ENCODE assay signal across 8 mouse cellular contexts in genomic region chr5:110840465-110840864, GRCm38 (mm10). TPM values are rescaled to one million over a fixed set of nuclear protein-coding genes. Genes with fewer than 3 reads are reported as not detected.
DNase-seq lines count a peak whose midpoint lies in the region; ATAC-seq and TF ChIP-seq lines count a peak whose summit lies in the region.

No protein-coding gene starts in this region.

- peaks cover 4 to 28% of the 10 kb centered on the region in 2 experiments for H3K4me1 ChIP-seq in CH12.LX (ENCODE audit: control insufficient read depth in 1 of 2, insufficient read depth in 2 of 2)
- peaks cover 14% of the 10 kb centered on the region for H3K4me1 ChIP-seq in forebrain, embryonic 15.5 days
- peaks cover 5% of the 10 kb centered on the region for H3K4me1 ChIP-seq in intestine, embryonic 16.5 days (ENCODE audit: control insufficient read depth, insufficient read depth, low read length)
- peaks cover 71% of the 10 kb centered on the region for H3K4me1 ChIP-seq in liver, embryonic 12.5 days

- H3K27me3 ChIP-seq in CH12.LX (replicated peaks): no peaks in the 10 kb centered on the region
- no peaks in the 10 kb centered on the region for H3K27me3 ChIP-seq in forebrain, embryonic 15.5 days
- no peaks in the 10 kb centered on the region for H3K27me3 ChIP-seq in intestine, embryonic 16.5 days (replicated peaks; ENCODE audit: control insufficient read depth, insufficient read depth, low read length)
- H3K27me3 ChIP-seq in liver, embryonic 12.5 days (replicated peaks): no peaks in the 10 kb centered on the region

- in situ Hi-C loops in CH12.LX (cut with MboI; ENCODE audit: low pct_ligation_motif_present, low pct_unique_long_range_greater_than_20kb, low sequenced_read_pairs): no loop called here

- H3K4me3 ChIP-seq in CH12.LX (replicated peaks in 1 of 3; ENCODE audit: low read depth in 2 of 3, low read length in 2 of 3, poor library complexity in 1 of 3): peak overlapping the region; percentile 82 to 96 (median 92)
- peak overlapping the region; percentile 87 for H3K4me3 ChIP-seq in forebrain, embryonic 15.5 days
- H3K4me3 ChIP-seq in intestine, embryonic 16.5 days (ENCODE audit: low read length): peak overlapping the region; percentile 78
- peak overlapping the region; percentile 85 for H3K4me3 ChIP-seq in liver, embryonic 12.5 days

- peaks cover 18 to 49% of the 10 kb centered on the region in 2 experiments for H3K36me3 ChIP-seq in CH12.LX (replicated peaks in 1 of 2; ENCODE audit: control insufficient read depth in 1 of 2, insufficient read depth in 1 of 2, low read length in 1 of 2)
- no peaks in the 10 kb centered on the region for H3K36me3 ChIP-seq in forebrain, embryonic 15.5 days
- H3K36me3 ChIP-seq in intestine, embryonic 16.5 days (ENCODE audit: control insufficient read depth, insufficient read depth, low read length): no peaks in the 10 kb centered on the region; the same call in 1 of the 2 replicates
- peaks cover 47% of the 10 kb centered on the region for H3K36me3 ChIP-seq in liver, embryonic 12.5 days

- TF ChIP-seq CTCF in CH12.LX (conservative IDR thresholded peaks at IDR 0.05 in 1 of 2, IDR thresholded peaks at IDR 0.05 in 1 of 2; ENCODE audit: low read depth in 2 of 2, low read length in 2 of 2): peak; percentile 25 to 72; a peak in 3 of 4 replicates

- DNase-seq in A20 (ENCODE audit: low read depth, low spot score) (peak; percentile 82), CH12.LX (ENCODE audit: extremely low read depth) (peak; percentile 73)
- DNase-seq in c-Kit-positive CD71-positive TER-119-positive erythroid progenitor cells, embryonic 14.5 days (ENCODE audit: low spot score): peak; percentile 76
- peak; percentile 55 to 77 for DNase-seq in natural killer cell, adult 2 months (ENCODE audit: low spot score in 2 of 2)
- DNase-seq in thymus, postnatal 4 days: peak; percentile 82

- H3K9ac ChIP-seq in CH12.LX (ENCODE audit: insufficient read depth, low read depth): peak overlapping the region; percentile 96
- peak overlapping the region; percentile 39 for H3K9ac ChIP-seq in forebrain, embryonic 15.5 days (replicated peaks)
- peak overlapping the region; percentile 66 for H3K9ac ChIP-seq in intestine, embryonic 16.5 days (ENCODE audit: low read depth, low read length)
- peak overlapping the region; percentile 84 for H3K9ac ChIP-seq in liver, embryonic 12.5 days

- TF ChIP-seq RAD21 in CH12.LX (IDR thresholded peaks at IDR 0.05; ENCODE audit: low read depth, low read length): peak; percentile 38

- peaks cover 8% of the 10 kb centered on the region for H3K79me2 ChIP-seq in CH12.LX (replicated peaks; ENCODE audit: control insufficient read depth, extremely low read depth, insufficient read depth, poor library complexity, severe bottlenecking)

- ATAC-seq in forebrain, embryonic 15.5 days (replicated peaks): no peak
- no peak for ATAC-seq in intestine, embryonic 16.5 days
- no peak for ATAC-seq in liver, embryonic 12.5 days

- WGBS in forebrain, embryonic 15.5 days: 9% methylated on average over 4 of the region's 4 CpGs
- whole genome bisulfite sequencing in intestine, embryonic 16.5 days: 7% methylated on average over 4 of the region's 4 CpGs
- WGBS in liver, embryonic 12.5 days (ENCODE audit: insufficient replicate concordance): 3% methylated on average over 4 of the region's 4 CpGs

- H3K9me3 ChIP-seq in CH12.LX (replicated peaks; ENCODE audit: low read length): no peaks in the 10 kb centered on the region
- no peaks in the 10 kb centered on the region for H3K9me3 ChIP-seq in forebrain, embryonic 15.5 days
- H3K9me3 ChIP-seq in intestine, embryonic 16.5 days (ENCODE audit: control insufficient read depth, low read length): no peaks in the 10 kb centered on the region
- no peaks in the 10 kb centered on the region for H3K9me3 ChIP-seq in liver, embryonic 12.5 days (replicated peaks)

- dilution Hi-C loops in CH12.LX (cut with MboI; ENCODE audit: extremely low pct_ligation_motif_present, extremely low pct_unique_long_range_greater_than_20kb, low sequenced_read_pairs): no loop called here

- TF ChIP-seq POLR2A in CH12.LX (IDR thresholded peaks at IDR 0.05; ENCODE audit: low read depth, low read length): no peak

- no peak for TF ChIP-seq EP300 in CH12.LX (IDR thresholded peaks at IDR 0.05; ENCODE audit: low read length)

- H3K4me2 ChIP-seq in CH12.LX (ENCODE audit: insufficient read depth, low read depth, poor library complexity, severe bottlenecking): peak overlapping the region; percentile 52
- peak overlapping the region; percentile 86 for H3K4me2 ChIP-seq in forebrain, embryonic 15.5 days (replicated peaks)
- H3K4me2 ChIP-seq in intestine, embryonic 16.5 days (ENCODE audit: low read depth, low read length): peak overlapping the region; percentile 55
- H3K4me2 ChIP-seq in liver, embryonic 12.5 days: peak overlapping the region; percentile 81

- peak overlapping the region; percentile 89 for H3K27ac ChIP-seq in CH12.LX (ENCODE audit: insufficient read depth, low read depth)
- peak overlapping the region; percentile 52; the same call in 1 of the 2 replicates for H3K27ac ChIP-seq in forebrain, embryonic 15.5 days (replicated peaks)
- H3K27ac ChIP-seq in intestine, embryonic 16.5 days (ENCODE audit: low read length): peak overlapping the region; percentile 70
- H3K27ac ChIP-seq in liver, embryonic 12.5 days: peak overlapping the region; percentile 93

TF ChIP-seq in CH12.LX, 34 proteins besides CTCF, POLR2A, EP300 and RAD21 (continues in another document):
- TF ChIP-seq TBP (conservative IDR thresholded peaks at IDR 0.05; ENCODE audit: low read depth, low read length): no peak
- no peak for TF ChIP-seq MEF2A (IDR thresholded peaks at IDR 0.05; ENCODE audit: borderline replicate concordance, low read depth, low read length)
- TF ChIP-seq JUND (conservative IDR thresholded peaks at IDR 0.05; ENCODE audit: low read depth, low read length): no peak
- no peak for TF ChIP-seq TCF12 (IDR thresholded peaks at IDR 0.05; ENCODE audit: low read depth, low read length)
- TF ChIP-seq NELFE (IDR thresholded peaks at IDR 0.05; ENCODE audit: low read depth, low read length): no peak
- peak; percentile 70; the same call in 1 of the 2 replicates for TF ChIP-seq MXI1 (IDR thresholded peaks at IDR 0.05; ENCODE audit: low read depth, low read length)
- no peak for TF ChIP-seq ZC3H11A (IDR thresholded peaks at IDR 0.05; ENCODE audit: low read depth, low read length)
- peak; percentile 70; the same call in 1 of the 2 replicates for TF ChIP-seq MAX (IDR thresholded peaks at IDR 0.05; ENCODE audit: low read length)
- peak; percentile 74 for TF ChIP-seq USF1 (IDR thresholded peaks at IDR 0.05; ENCODE audit: low read depth, low read length)
- no peak for TF ChIP-seq NRF1 (IDR thresholded peaks at IDR 0.05; ENCODE audit: low read depth, low read length)
- TF ChIP-seq GABPA (IDR thresholded peaks at IDR 0.05; ENCODE audit: insufficient replicate concordance, low read depth, low read length): no peak
- no peak for TF ChIP-seq ZKSCAN1 (IDR thresholded peaks at IDR 0.05; ENCODE audit: borderline replicate concordance, low read depth, low read length)
- no peak for TF ChIP-seq CHD1 (IDR thresholded peaks at IDR 0.05; ENCODE audit: low read depth, low read length)
- TF ChIP-seq SMC3 (IDR thresholded peaks at IDR 0.05; ENCODE audit: low read depth, low read length): peak; percentile 27
- no peak for TF ChIP-seq ETS1 (conservative IDR thresholded peaks at IDR 0.05; ENCODE audit: low read depth, low read length)
- TF ChIP-seq PAX5 (IDR thresholded peaks at IDR 0.05; ENCODE audit: low read length): no peak
- peak; percentile 70 for TF ChIP-seq USF2 (conservative IDR thresholded peaks at IDR 0.05; ENCODE audit: low read depth, low read length)
- peak; percentile 73 for TF ChIP-seq ZNF384 (IDR thresholded peaks at IDR 0.05; ENCODE audit: low read depth, low read length)
- no peak for TF ChIP-seq E2F4 (IDR thresholded peaks at IDR 0.05; ENCODE audit: insufficient replicate concordance, low read depth, low read length)
- TF ChIP-seq BHLHE40 (IDR thresholded peaks at IDR 0.05; ENCODE audit: low read depth, low read length): peak; percentile 91
- TF ChIP-seq HCFC1 (IDR thresholded peaks at IDR 0.05; ENCODE audit: low read depth, low read length): no peak
- no peak for TF ChIP-seq CHD2 (IDR thresholded peaks at IDR 0.05; ENCODE audit: low read length)

RNA-seq across cellular contexts. Expression of gene Chek2, which starts 0.7 kb away (rescaled TPM):
- total RNA-seq in CH12.LX (2012; rRNA removed) (22.5 and 27.6 TPM in 2 replicates), CH12.LX (2014; rRNA removed) (41.6 and 43.8 TPM in 2 replicates)
- polyA plus RNA-seq in CH12.LX (2012; ENCODE audit: insufficient read length, low read depth): 18.7 and 25.0 TPM in 2 replicates
- 13.1 and 14.3 TPM in 2 replicates for polyA plus RNA-seq in forebrain, embryonic 15.5 days (2015; fragmentation: Nextera tagmentation; extraction: Ambion mirVana)
- polyA plus RNA-seq in intestine, embryonic 16.5 days (2015; fragmentation: Nextera tagmentation; extraction: Ambion mirVana): 38.7 and 39.4 TPM in 2 replicates
- 51.2 and 52.7 TPM in 2 replicates for polyA plus RNA-seq in liver, embryonic 12.5 days (2016; fragmentation: Nextera tagmentation; extraction: Ambion mirVana)

RNA-seq across cellular contexts. Expression of gene Hscb, which starts 0.9 kb away (rescaled TPM):
- 39.3 and 59.5 TPM in 2 replicates for total RNA-seq in CH12.LX (2012; rRNA removed)
- 51.9 and 64.0 TPM in 2 replicates for total RNA-seq in CH12.LX (2014; rRNA removed)
- 26.5 and 28.2 TPM in 2 replicates for polyA plus RNA-seq in CH12.LX (2012; ENCODE audit: insufficient read length, low read depth)
- 11.2 and 11.9 TPM in 2 replicates for polyA plus RNA-seq in forebrain, embryonic 15.5 days (2015; fragmentation: Nextera tagmentation; extraction: Ambion mirVana)
- 40.4 and 41.2 TPM in 2 replicates for polyA plus RNA-seq in intestine, embryonic 16.5 days (2015; fragmentation: Nextera tagmentation; extraction: Ambion mirVana)
- polyA plus RNA-seq in liver, embryonic 12.5 days (2016; fragmentation: Nextera tagmentation; extraction: Ambion mirVana): 47.2 and 52.4 TPM in 2 replicates

RNA-seq across cellular contexts. Expression of gene Ulk1, which starts 30.6 kb away (rescaled TPM):
- total RNA-seq in CH12.LX (2012; rRNA removed) (6.3 and 8.4 TPM in 2 replicates), CH12.LX (2014; rRNA removed) (2.4 and 2.7 TPM in 2 replicates)
- polyA plus RNA-seq in CH12.LX (2012; ENCODE audit: insufficient read length, low read depth): 10.0 and 13.6 TPM in 2 replicates
- polyA plus RNA-seq in forebrain, embryonic 15.5 days (2015; fragmentation: Nextera tagmentation; extraction: Ambion mirVana): 45.0 and 46.6 TPM in 2 replicates
- polyA plus RNA-seq in intestine, embryonic 16.5 days (2015; fragmentation: Nextera tagmentation; extraction: Ambion mirVana): 7.0 and 8.4 TPM in 2 replicates
- 10.8 and 11.5 TPM in 2 replicates for polyA plus RNA-seq in liver, embryonic 12.5 days (2016; fragmentation: Nextera tagmentation; extraction: Ambion mirVana)

RNA-seq across cellular contexts. Expression of gene Ttc28, which starts 39.1 kb away (rescaled TPM):
- total RNA-seq in CH12.LX (2012; rRNA removed) (0.29 and 0.89 TPM in 2 replicates), CH12.LX (2014; rRNA removed) (0.28 and 0.42 TPM in 2 replicates)
- 0.15 and 0.21 TPM in 2 replicates for polyA plus RNA-seq in CH12.LX (2012; ENCODE audit: insufficient read length, low read depth)
- polyA plus RNA-seq in forebrain, embryonic 15.5 days (2015; fragmentation: Nextera tagmentation; extraction: Ambion mirVana): 40.7 and 42.8 TPM in 2 replicates
- 4.2 and 4.3 TPM in 2 replicates for polyA plus RNA-seq in intestine, embryonic 16.5 days (2015; fragmentation: Nextera tagmentation; extraction: Ambion mirVana)
- polyA plus RNA-seq in liver, embryonic 12.5 days (2016; fragmentation: Nextera tagmentation; extraction: Ambion mirVana): 1.8 and 2.1 TPM in 2 replicates

Comparison
In these comparisons a context has a peak if more than half of its experiments do, and no peak if none do; other contexts are left out.
1. H3K9ac ChIP-seq: peak in every context shown above with its lines; median percentile 96 in CH12.LX; 84 in liver, embryonic 12.5 days; 66 in intestine, embryonic 16.5 days; 39 in forebrain, embryonic 15.5 days.